10 mouse cellular contexts compared by ENCODE assay signal in genomic region chr1:120596319-120596718, GRCm38 (mm10). TPM values are rescaled to one million over a fixed set of nuclear protein-coding genes. Genes with fewer than 3 reads are reported as not detected.
DNase-seq lines count a peak whose midpoint lies in the region; ATAC-seq and TF ChIP-seq lines count a peak whose summit lies in the region.
"Had no signal": no experiment of that assay in that cellular context is flagged by ENCODE, and none has a peak within 500 bp of the region (broad histone marks: within the 10 kb centered on the region; RNA-seq: fewer than 3 reads in every experiment).

No protein-coding gene starts in this region.

- no peaks in the 10 kb centered on the region for H3K9me3 ChIP-seq in heart, embryonic 10.5 days
- H3K9me3 ChIP-seq in ES-Bruce4 (replicated peaks; ENCODE audit: control insufficient read depth, insufficient read depth, low read length, poor library complexity, severe bottlenecking), result no peaks in the 10 kb centered on the region
- H3K9me3 ChIP-seq in limb, embryonic 14.5 days (ENCODE audit: control insufficient read depth, low read length), result no peaks in the 10 kb centered on the region
- H3K9me3 ChIP-seq in stomach, postnatal 0 days (ENCODE audit: control insufficient read depth, low read length), result no peaks in the 10 kb centered on the region

- H3K27me3 ChIP-seq in heart, embryonic 10.5 days (ENCODE audit: insufficient read depth, poor library complexity, severe bottlenecking), result peaks cover 99% of the 10 kb centered on the region
- H3K27me3 ChIP-seq in ES-Bruce4 (ENCODE audit: control insufficient read depth, insufficient read depth, low read length, poor library complexity, severe bottlenecking), result peaks cover 38% of the 10 kb centered on the region
- H3K27me3 ChIP-seq in limb, embryonic 14.5 days (ENCODE audit: control insufficient read depth, insufficient read depth, low read length), result peaks cover 96% of the 10 kb centered on the region
- H3K27me3 ChIP-seq in stomach, postnatal 0 days (ENCODE audit: control insufficient read depth, insufficient read depth, low read length), result peaks cover 35% of the 10 kb centered on the region

- H3K4me2 ChIP-seq in limb, embryonic 14.5 days (replicated peaks; ENCODE audit: low read depth, low read length, severe bottlenecking), result peak overlapping the region; percentile 46
- 0 out of 2 replicates have a peak overlapping the region, but pooled peaks have one; percentile 5 for H3K4me2 ChIP-seq in stomach, postnatal 0 days (replicated peaks; ENCODE audit: low read depth)

- H3K9ac ChIP-seq in ES-Bruce4 (ENCODE audit: low read depth, poor library complexity, severe bottlenecking), result no peak overlapping the region
- no peak overlapping the region for H3K9ac ChIP-seq in limb, embryonic 14.5 days (ENCODE audit: low read depth, low read length, severe bottlenecking)
- H3K9ac ChIP-seq in stomach, postnatal 0 days (ENCODE audit: low read length), result no peak overlapping the region

- DNase-seq in heart, embryonic 10.5 days (ENCODE audit: low spot score), result no peak
- DNase-seq in heart, adult 9 months (ENCODE audit: low spot score in 2 of 2), result no peak
- DNase-seq in forelimb bud, embryonic 11.5 days (ENCODE audit: low read depth, low spot score), result peak; percentile 43
- no peak for DNase-seq in limb, embryonic 14.5 days (ENCODE audit: low spot score)
- DNase-seq in stomach, postnatal 0 days (ENCODE audit: low spot score), result peak; percentile 36
- DNase-seq in thymus, postnatal 25 days, result no peak
- DNase-seq in left cerebral cortex, postnatal 14 days (ENCODE audit: low spot score in 2 of 2), result no peak

- no peak for TF ChIP-seq EP300 in ES-Bruce4 (IDR thresholded peaks at IDR 0.05; ENCODE audit: insufficient read depth, low read depth, low read length)
- TF ChIP-seq EP300 in stomach, postnatal 0 days (optimal IDR thresholded peaks at IDR 0.05), result no peak

- TF ChIP-seq POLR2A in ES-Bruce4 (IDR thresholded peaks at IDR 0.05; ENCODE audit: insufficient read depth, low read length), result no peak
- TF ChIP-seq POLR2A in limb, embryonic 14.5 days (IDR thresholded peaks at IDR 0.05; ENCODE audit: borderline replicate concordance, extremely low read depth, insufficient read depth, insufficient read length), result no peak

- H3K4me3 ChIP-seq in heart, embryonic 10.5 days, result peak overlapping the region; percentile 47
- H3K4me3 ChIP-seq in ES-Bruce4 (ENCODE audit: low read depth, low read length), result peak overlapping the region; percentile 31; the same call in 1 of the 2 replicates
- peak overlapping the region; percentile 26 for H3K4me3 ChIP-seq in limb, embryonic 14.5 days (replicated peaks; ENCODE audit: low read length)
- no peak overlapping the region for H3K4me3 ChIP-seq in stomach, postnatal 0 days (ENCODE audit: low read depth, low read length)
- H3K4me3 ChIP-seq: heart, adult 2 months had no signal

- intact Hi-C loops in left cerebral cortex, postnatal 14 days (cut with DNase I), result loop anchor here (5.0 kb wide), 1 partner anchor 456 kb away; no protein-coding TSS in a partner anchor

- ATAC-seq in limb, embryonic 14.5 days (ENCODE audit: low FRiP score, low read depth), result peak; percentile 31; the same call in 1 of the 2 replicates
- no peak for ATAC-seq in stomach, postnatal 0 days (ENCODE audit: low FRiP score, low TSS enrichment)

- H3K4me1 ChIP-seq in heart, embryonic 10.5 days, result peaks cover 9% of the 10 kb centered on the region; the same call in 1 of the 2 replicates
- H3K4me1 ChIP-seq in ES-Bruce4 (ENCODE audit: control insufficient read depth, insufficient read depth, low read length), result no peaks in the 10 kb centered on the region
- no peaks in the 10 kb centered on the region for H3K4me1 ChIP-seq in limb, embryonic 14.5 days (ENCODE audit: control insufficient read depth, insufficient read depth, low read length)
- no peaks in the 10 kb centered on the region for H3K4me1 ChIP-seq in stomach, postnatal 0 days (replicated peaks; ENCODE audit: control insufficient read depth, insufficient read depth)

- WGBS in heart, embryonic 10.5 days, result 0% methylated on average over 21 of the region's 21 CpGs
- under 1% methylated on average over 21 of the region's 21 CpGs for WGBS in limb, embryonic 14.5 days
- WGBS in stomach, postnatal 0 days, result 1% methylated on average over 21 of the region's 21 CpGs

- H3K36me3 ChIP-seq in heart, embryonic 10.5 days, result no peaks in the 10 kb centered on the region
- H3K36me3 ChIP-seq in ES-Bruce4 (ENCODE audit: control insufficient read depth, insufficient read depth, low read length, poor library complexity, severe bottlenecking), result no peaks in the 10 kb centered on the region
- H3K36me3 ChIP-seq in limb, embryonic 14.5 days (ENCODE audit: control insufficient read depth, insufficient read depth, low read length), result no peaks in the 10 kb centered on the region
- no peaks in the 10 kb centered on the region for H3K36me3 ChIP-seq in stomach, postnatal 0 days (ENCODE audit: control insufficient read depth, insufficient read depth, low read length)
- H3K36me3 ChIP-seq: G1E had no signal

- no peak for TF ChIP-seq CTCF in ES-Bruce4 (IDR thresholded peaks at IDR 0.05; ENCODE audit: low read depth, low read length)
- peak; percentile 11; the same call in 1 of the 2 replicates for TF ChIP-seq CTCF in stomach, postnatal 0 days (IDR thresholded peaks at IDR 0.05; ENCODE audit: low read depth)

- H3K27ac ChIP-seq in heart, embryonic 10.5 days, result no peak overlapping the region
- H3K27ac ChIP-seq in ES-Bruce4 (ENCODE audit: insufficient read depth, low read length), result no peak overlapping the region
- no peak overlapping the region for H3K27ac ChIP-seq in limb, embryonic 14.5 days (replicated peaks; ENCODE audit: low read depth, low read length)
- H3K27ac ChIP-seq in stomach, postnatal 0 days (replicated peaks), result no peak overlapping the region
- H3K27ac ChIP-seq: heart, adult 2 months had no signal

RNA-seq across cellular contexts. Expression of gene En1, which starts 5.9 kb away (rescaled TPM):
- polyA plus RNA-seq in heart, embryonic 10.5 days (2016; fragmentation: Nextera tagmentation; extraction: Ambion mirVana), result 0.57 TPM in 1 of 2 replicates, not detected in the other
- 0.61 TPM in 1 of 2 replicates, not detected in the other for polyA plus RNA-seq in ES-Bruce4 (2011; ENCODE audit: insufficient read depth, insufficient read length, low read depth, missing spikeins)
- 5.8 and 6.4 TPM in 2 replicates for polyA plus RNA-seq in limb, embryonic 14.5 days (2012; rRNA removed)
- polyA plus RNA-seq in limb, embryonic 14.5 days (2014; fragmentation: Nextera tagmentation; extraction: Ambion mirVana), result 3.9 and 5.2 TPM in 2 replicates
- polyA plus RNA-seq in stomach, postnatal 0 days (2015; fragmentation: Nextera tagmentation; extraction: Ambion mirVana), result not detected in 2 replicates
- not detected for total RNA-seq in left cerebral cortex, postnatal 14 days (2021)
- total RNA-seq: heart, adult 2 months had no signal
- polyA plus RNA-seq: G1E; heart, adult 2 months had no signal

Comparison
In these comparisons a context has a peak if more than half of its experiments do, and no peak if none do; other contexts are left out.
1. DNase-seq: peak in forelimb bud, embryonic 11.5 days (single experiment) and stomach, postnatal 0 days (single experiment); none in heart, embryonic 10.5 days (single experiment), heart, adult 9 months (0 of 2), limb, embryonic 14.5 days (single experiment), thymus, postnatal 25 days (single experiment) and left cerebral cortex, postnatal 14 days (0 of 2).